Mouse (Mus musculus): ENCODE measurements around the gene Tmem185a. TPM values are rescaled to one million over a fixed set of nuclear protein-coding genes. Genes with fewer than 3 reads are reported as not detected.

Tmem185a gene
- 20.2 to 26.9 TPM (median 24.5 TPM) in 4 replicates for total RNA-seq (2023; ENCODE audit: inconsistent age)

GRCm38 (mm10) chrX:70476792-70477776, at the start of gene Tmem185a:
Tmem185a (minus strand) TSS chrX:70477180.

Other genes starting within 250 kb of the Tmem185a start
- 27.8 to 33.2 TPM (median 29.4 TPM) in 4 replicates for gene Ids, start 112.1 kb downstream of the Tmem185a start, total RNA-seq (2023; ENCODE audit: inconsistent age)
- 8.0 to 9.5 TPM (median 8.6 TPM) in 4 replicates for gene 1110012L19Rik, start 91.3 kb downstream of the Tmem185a start, total RNA-seq (2023; ENCODE audit: inconsistent age)

Measured in B cell, adult (primary cell).